Mouse (Mus musculus): ENCODE measurements around the gene Me1. TPM values are rescaled to one million over a fixed set of nuclear protein-coding genes. Genes with fewer than 3 reads are reported as not detected.

Gene Me1
- 34.3 and 41.4 TPM in 2 replicates for polyA plus RNA-seq (2014; fragmentation: Nextera tagmentation; extraction: Ambion mirVana)

- WGBS (ENCODE audit: insufficient replicate concordance) = 1% methylated on average over 31 of the region's 46 CpGs
- peak; percentile 91 for ATAC-seq (replicated peaks; ENCODE audit: insufficient number of reproducible peaks, low FRiP score, low TSS enrichment)
- no peaks in the 10 kb centered on the region for H3K9me3 ChIP-seq (replicated peaks; ENCODE audit: control insufficient read depth, low read length)
- H3K4me2 ChIP-seq = peak within 1 kb of the TSS; percentile 80
- H3K4me1 ChIP-seq (ENCODE audit: control insufficient read depth, insufficient read depth, low read length) = peaks cover 3% of the 10 kb centered on the region; the same call in 1 of the 2 replicates
- H3K36me3 ChIP-seq (ENCODE audit: control insufficient read depth, insufficient read depth, low read length) = no peaks in the 10 kb centered on the region
- H3K9ac ChIP-seq (ENCODE audit: low read depth, low read length) = peak within 1 kb of the TSS; percentile 87
- no peaks in the 10 kb centered on the region for H3K27me3 ChIP-seq (ENCODE audit: control insufficient read depth, insufficient read depth, low read length)
- peak within 1 kb of the TSS; percentile 59 for H3K27ac ChIP-seq (ENCODE audit: low read depth, low read length)
- H3K4me3 ChIP-seq (ENCODE audit: low read depth, low read length) = peak within 1 kb of the TSS; percentile 82
Measured at GRCm38 (mm10) chr9:86695818-86696261, at the start of gene Me1. Gene Me1 (minus strand): TSS chr9:86695953.

- no peaks in the 10 kb centered on the region for H3K4me1 ChIP-seq (ENCODE audit: control insufficient read depth, insufficient read depth, low read length)
- no peak overlapping the region for H3K27ac ChIP-seq (ENCODE audit: low read depth, low read length)
- H3K36me3 ChIP-seq (ENCODE audit: control insufficient read depth, insufficient read depth, low read length) = no peaks in the 10 kb centered on the region
- ATAC-seq (replicated peaks; ENCODE audit: insufficient number of reproducible peaks, low FRiP score, low TSS enrichment) = no peak
- no peak overlapping the region for H3K9ac ChIP-seq (ENCODE audit: low read depth, low read length)
- H3K4me2 ChIP-seq = peak overlapping the region; percentile 65
- WGBS (ENCODE audit: insufficient replicate concordance) = 33% methylated on average over 5 of the region's 5 CpGs
- no peaks in the 10 kb centered on the region for H3K9me3 ChIP-seq (replicated peaks; ENCODE audit: control insufficient read depth, low read length)
- H3K4me3 ChIP-seq (ENCODE audit: low read depth, low read length) = peak overlapping the region; percentile 18
- no peaks in the 10 kb centered on the region for H3K27me3 ChIP-seq (ENCODE audit: control insufficient read depth, insufficient read depth, low read length)
Measured at GRCm38 (mm10) chr9:86744041-86744440, 48.3 kb upstream of the Me1 start.

DNA sequence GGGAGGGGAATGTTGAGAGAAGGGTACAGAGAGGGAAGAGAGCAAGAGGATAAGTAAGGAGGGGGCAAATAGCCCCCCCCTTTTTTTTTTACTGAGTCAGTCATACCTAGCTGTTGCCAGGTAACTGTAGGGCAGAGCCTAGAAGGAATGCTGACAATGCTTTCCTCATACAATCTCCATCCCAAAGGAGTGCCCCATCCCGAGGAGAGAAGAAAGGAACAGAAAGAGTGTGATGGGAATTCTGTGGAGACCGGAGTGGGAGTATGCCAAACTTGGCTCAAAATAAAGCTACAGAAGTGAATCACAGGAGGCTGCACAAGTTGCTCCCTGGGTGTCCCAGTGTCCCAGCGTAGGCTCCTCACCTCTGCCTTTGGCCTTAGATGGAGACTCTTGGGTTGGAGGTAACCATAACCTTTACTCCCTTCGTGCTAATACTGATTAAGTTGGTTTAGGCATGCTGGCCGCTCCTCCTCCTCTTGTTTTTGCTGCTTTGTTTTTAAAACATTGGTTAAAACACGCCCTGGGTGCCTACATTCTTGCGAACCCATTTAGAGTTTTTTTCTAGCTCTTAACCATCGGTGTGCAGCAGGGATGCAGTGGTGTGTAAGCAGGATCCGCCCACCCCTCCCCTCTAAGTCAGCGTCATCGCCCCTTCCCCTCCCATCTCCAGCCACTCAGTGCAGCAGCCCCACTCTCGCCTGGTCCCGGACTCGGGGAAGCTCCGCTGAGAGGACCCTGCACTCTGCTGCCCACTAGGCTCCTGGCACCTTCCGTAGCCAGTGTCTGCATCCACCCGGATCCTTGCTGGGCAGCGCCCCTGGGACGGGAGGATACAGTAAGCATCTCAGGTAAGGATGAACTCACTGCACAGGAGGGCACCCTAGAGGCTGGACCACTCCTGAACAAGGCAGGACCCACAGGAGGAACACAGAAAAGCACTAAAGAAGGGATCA is 47.5 kb upstream of the Me1 start, which contains the start of gene Prss35:
Gene Prss35, plus strand, starts transcription at position 691 of the 953 bp plus-strand sequence.
- peak within 1 kb of the TSS; percentile 65 for H3K4me2 ChIP-seq
- 5% methylated on average over 19 of the region's 19 CpGs for WGBS (ENCODE audit: insufficient replicate concordance)
- H3K36me3 ChIP-seq (ENCODE audit: control insufficient read depth, insufficient read depth, low read length) = no peaks in the 10 kb centered on the region
- ATAC-seq (replicated peaks; ENCODE audit: insufficient number of reproducible peaks, low FRiP score, low TSS enrichment) = peak; percentile 74
- 0 out of 2 replicates have a peak within 1 kb of the TSS, but pooled peaks have one; percentile 13 for H3K9ac ChIP-seq (ENCODE audit: low read depth, low read length)
- H3K27me3 ChIP-seq (ENCODE audit: control insufficient read depth, insufficient read depth, low read length) = no peaks in the 10 kb centered on the region
- H3K4me1 ChIP-seq (ENCODE audit: control insufficient read depth, insufficient read depth, low read length) = no peaks in the 10 kb centered on the region
- no peaks in the 10 kb centered on the region for H3K9me3 ChIP-seq (replicated peaks; ENCODE audit: control insufficient read depth, low read length)
- H3K4me3 ChIP-seq (ENCODE audit: low read depth, low read length) = peak within 1 kb of the TSS; percentile 18
- H3K27ac ChIP-seq (ENCODE audit: low read depth, low read length) = no peak within 1 kb of the TSS

DNA sequence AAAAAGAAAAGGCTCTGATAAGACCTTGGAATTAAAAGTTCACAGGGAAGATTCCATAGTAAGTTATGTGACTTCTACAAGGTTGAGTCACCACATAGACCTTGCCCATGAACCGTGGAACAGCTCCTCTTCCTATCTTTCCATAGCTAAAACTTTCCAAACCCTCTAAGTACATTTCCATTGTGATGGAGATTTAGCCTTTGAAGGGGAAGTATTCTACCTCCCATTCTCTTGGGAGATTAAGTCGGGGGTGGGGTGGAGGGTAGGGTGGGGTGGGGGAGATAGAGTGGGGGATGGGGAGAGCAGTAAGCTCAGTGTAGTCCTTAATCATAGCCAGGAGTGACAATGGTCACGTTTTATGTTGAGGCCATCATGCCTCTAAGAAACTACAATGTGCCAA is 44.2 kb upstream of the Me1 start:
- no peak overlapping the region for H3K9ac ChIP-seq (ENCODE audit: low read depth, low read length)
- no peaks in the 10 kb centered on the region for H3K36me3 ChIP-seq (ENCODE audit: control insufficient read depth, insufficient read depth, low read length)
- ATAC-seq (replicated peaks; ENCODE audit: insufficient number of reproducible peaks, low FRiP score, low TSS enrichment) = no peak
- no peak overlapping the region for H3K4me3 ChIP-seq (ENCODE audit: low read depth, low read length)
- H3K4me1 ChIP-seq (ENCODE audit: control insufficient read depth, insufficient read depth, low read length) = peaks cover 5% of the 10 kb centered on the region; the same call in 1 of the 2 replicates
- H3K27me3 ChIP-seq (ENCODE audit: control insufficient read depth, insufficient read depth, low read length) = no peaks in the 10 kb centered on the region
- H3K9me3 ChIP-seq (replicated peaks; ENCODE audit: control insufficient read depth, low read length) = no peaks in the 10 kb centered on the region
- no peak overlapping the region for H3K27ac ChIP-seq (ENCODE audit: low read depth, low read length)
- no peak overlapping the region for H3K4me2 ChIP-seq
- 36% methylated on average over 3 of the region's 3 CpGs for WGBS (ENCODE audit: insufficient replicate concordance)

GRCm38 (mm10) chr9:86738801-86739200 is 43.0 kb upstream of the Me1 start:
- ATAC-seq (replicated peaks; ENCODE audit: insufficient number of reproducible peaks, low FRiP score, low TSS enrichment) = no peak
- no peak overlapping the region for H3K4me3 ChIP-seq (ENCODE audit: low read depth, low read length)
- no peak overlapping the region for H3K27ac ChIP-seq (ENCODE audit: low read depth, low read length)
- no peak overlapping the region for H3K9ac ChIP-seq (ENCODE audit: low read depth, low read length)
- peaks cover 5% of the 10 kb centered on the region; the same call in 1 of the 2 replicates for H3K4me1 ChIP-seq (ENCODE audit: control insufficient read depth, insufficient read depth, low read length)
- WGBS (ENCODE audit: insufficient replicate concordance) = 91% methylated on average over 8 of the region's 8 CpGs
- H3K27me3 ChIP-seq (ENCODE audit: control insufficient read depth, insufficient read depth, low read length) = no peaks in the 10 kb centered on the region
- no peaks in the 10 kb centered on the region for H3K36me3 ChIP-seq (ENCODE audit: control insufficient read depth, insufficient read depth, low read length)
- no peaks in the 10 kb centered on the region for H3K9me3 ChIP-seq (replicated peaks; ENCODE audit: control insufficient read depth, low read length)
- H3K4me2 ChIP-seq = no peak overlapping the region

DNA sequence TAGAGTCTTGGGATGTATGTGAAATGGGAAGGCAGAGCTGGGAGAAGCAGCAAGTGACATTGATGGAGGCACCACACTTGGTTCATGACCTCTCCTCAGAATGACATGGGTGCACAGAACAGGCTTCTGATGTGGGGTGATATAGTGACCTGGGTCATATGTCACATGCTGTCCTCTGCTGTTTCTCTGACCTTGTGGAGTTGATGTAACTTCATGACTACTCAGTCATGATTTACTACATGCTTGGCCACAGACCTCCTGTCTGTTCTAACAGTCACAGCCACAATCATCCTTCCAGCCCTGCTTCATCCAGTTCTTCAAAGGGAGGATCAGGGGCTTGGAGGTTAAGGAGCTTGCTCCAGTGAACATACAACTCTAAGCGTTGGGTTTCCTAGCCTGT is 42.3 kb upstream of the Me1 start:
- Histone ChIP-seq H3K9me3 (replicated peaks; ENCODE audit: control insufficient read depth, low read length) (no peaks in the 10 kb centered on the region), H3K27me3 (ENCODE audit: control insufficient read depth, insufficient read depth, low read length) (no peaks in the 10 kb centered on the region), H3K36me3 (ENCODE audit: control insufficient read depth, insufficient read depth, low read length) (no peaks in the 10 kb centered on the region), H3K9ac (ENCODE audit: low read depth, low read length) (no peak overlapping the region), H3K4me3 (ENCODE audit: low read depth, low read length) (no peak overlapping the region), H3K4me1 (ENCODE audit: control insufficient read depth, insufficient read depth, low read length) (peaks cover 5% of the 10 kb centered on the region; the same call in 1 of the 2 replicates), H3K4me2 (no peak overlapping the region), H3K27ac (ENCODE audit: low read depth, low read length) (no peak overlapping the region)
- no peak for ATAC-seq (replicated peaks; ENCODE audit: insufficient number of reproducible peaks, low FRiP score, low TSS enrichment)
- WGBS (ENCODE audit: insufficient replicate concordance) = 74% methylated on average over 1 of the region's 1 CpGs

- Histone ChIP-seq H3K4me1 (ENCODE audit: control insufficient read depth, insufficient read depth, low read length) (peaks cover 5% of the 10 kb centered on the region; the same call in 1 of the 2 replicates), H3K4me3 (ENCODE audit: low read depth, low read length) (no peak overlapping the region), H3K9me3 (replicated peaks; ENCODE audit: control insufficient read depth, low read length) (no peaks in the 10 kb centered on the region), H3K27ac (ENCODE audit: low read depth, low read length) (peak overlapping the region; percentile 50; the same call in 1 of the 2 replicates), H3K36me3 (ENCODE audit: control insufficient read depth, insufficient read depth, low read length) (no peaks in the 10 kb centered on the region), H3K9ac (ENCODE audit: low read depth, low read length) (no peak overlapping the region), H3K27me3 (ENCODE audit: control insufficient read depth, insufficient read depth, low read length) (no peaks in the 10 kb centered on the region), H3K4me2 (no peak overlapping the region)
- 44% methylated on average over 4 of the region's 4 CpGs for WGBS (ENCODE audit: insufficient replicate concordance)
- peak; percentile 77 for ATAC-seq (replicated peaks; ENCODE audit: insufficient number of reproducible peaks, low FRiP score, low TSS enrichment)
Measured at GRCm38 (mm10) chr9:86736991-86737390, 41.2 kb upstream of the Me1 start.

DNA sequence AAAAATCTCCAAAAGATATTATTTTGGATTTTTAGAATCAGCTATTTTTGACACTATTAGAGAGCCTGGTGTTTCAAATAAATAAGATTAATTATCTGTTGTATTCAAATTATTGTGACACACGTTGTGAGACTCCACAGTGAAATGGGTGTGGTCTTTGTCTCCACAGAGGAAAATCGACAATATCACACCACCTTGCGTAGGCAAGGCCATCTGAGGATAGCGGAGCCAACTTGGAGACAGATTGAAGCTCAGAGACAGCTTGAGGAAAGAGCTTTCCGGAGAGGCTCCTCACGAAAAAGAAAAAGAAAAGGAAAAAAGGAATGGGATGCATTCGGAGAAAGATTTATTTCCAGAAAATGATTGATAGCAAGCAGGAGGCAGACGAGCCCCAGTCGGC is 39.0 kb upstream of the Me1 start:
- WGBS (ENCODE audit: insufficient replicate concordance) = 68% methylated on average over 9 of the region's 9 CpGs
- Histone ChIP-seq H3K9ac (ENCODE audit: low read depth, low read length) (no peak overlapping the region), H3K36me3 (ENCODE audit: control insufficient read depth, insufficient read depth, low read length) (no peaks in the 10 kb centered on the region), H3K4me3 (ENCODE audit: low read depth, low read length) (no peak overlapping the region), H3K4me2 (no peak overlapping the region), H3K9me3 (replicated peaks; ENCODE audit: control insufficient read depth, low read length) (no peaks in the 10 kb centered on the region), H3K4me1 (ENCODE audit: control insufficient read depth, insufficient read depth, low read length) (peaks cover 5% of the 10 kb centered on the region; the same call in 1 of the 2 replicates), H3K27me3 (ENCODE audit: control insufficient read depth, insufficient read depth, low read length) (no peaks in the 10 kb centered on the region), H3K27ac (ENCODE audit: low read depth, low read length) (no peak overlapping the region)
- ATAC-seq (replicated peaks; ENCODE audit: insufficient number of reproducible peaks, low FRiP score, low TSS enrichment) = no peak
